Mouse (Mus musculus) hindbrain, embryonic 14.5 days (tissue): ENCODE measurements at regions not wholly inside any gene's neighbourhood (a gene's known extent, or its start where the extent isn't known, plus 50 kb on each side); places are given as distances from the start of the nearest gene placed in this dataset.

Experiments used
- ATAC-seq: fragments of 200-750 bp; cut with Nextera tagmentation; 2 replicates; pipeline ENCODE4 v1.8.0; 2017; ENCODE audit warnings: moderate number of reproducible peaks, mild to moderate bottlenecking, moderate TSS enrichment, moderate library complexity; ENCODE audit not compliant: low FRiP score
- DNase-seq: peaks from one replicate; pipeline ENCODE4 v3.0.0-alpha.2; 2015; ENCODE audit warnings: low spot score
- H3K27ac ChIP-seq: fragments of 300-500 bp; sonication (generic); 2 replicates; pipeline ENCODE4 v1.5.1; 2014; ENCODE audit warnings: mild to moderate bottlenecking, moderate library complexity
- H3K27me3 ChIP-seq: fragments of 300-500 bp; sonication (generic); 2 replicates; pipeline ENCODE4 v1.6.1; 2014; ENCODE audit warnings: mild to moderate bottlenecking, low read length, mixed read lengths; ENCODE audit not compliant: control insufficient read depth, insufficient read depth
- H3K36me3 ChIP-seq: fragments of 300-500 bp; sonication (generic); replicated peaks from 2 replicates; pipeline ENCODE4 v1.6.1; 2014; ENCODE audit not compliant: control insufficient read depth, insufficient read depth
- H3K4me1 ChIP-seq: fragments of 300-500 bp; sonication (generic); replicated peaks from 2 replicates; pipeline ENCODE4 v1.6.1; 2014; ENCODE audit warnings: antibody characterized with exemption, low read length, mixed read lengths; ENCODE audit not compliant: control insufficient read depth, insufficient read depth
- H3K4me2 ChIP-seq: fragments of 300-500 bp; sonication (generic); replicated peaks from 2 replicates; pipeline ENCODE4 v1.6.1; 2014; ENCODE audit warnings: mild to moderate bottlenecking, moderate library complexity
- H3K4me3 ChIP-seq: fragments of 300-500 bp; sonication (generic); replicated peaks from 2 replicates; pipeline ENCODE4 v1.5.1; 2014; ENCODE audit warnings: mild to moderate bottlenecking, low read length
- H3K9ac ChIP-seq: fragments of 300-500 bp; sonication (generic); 2 replicates; pipeline ENCODE4 v1.6.1; 2014
- H3K9me3 ChIP-seq: fragments of 300-500 bp; sonication (generic); 2 replicates; pipeline ENCODE4 v1.6.1; 2016; ENCODE audit warnings: low read length; ENCODE audit not compliant: control insufficient read depth
- WGBS: fragments of 180-500 bp; shearing (Covaris S2); extraction: QIAGEN DNeasy Blood & Tissue Kit; methylation state at CpG from one replicate; pipeline ENCODE4 v1.1.7; 2014; 5-methylcytosine and 5-hydroxymethylcytosine counted together

- WGBS = 83% methylated on average over 5 of the region's 5 CpGs
- DNase-seq (no peak), ATAC-seq (no peak)
Observed at GRCm38 (mm10) chr1:183672521-183672920, 254.5 kb downstream of the Hhipl2 start.

GRCm38 (mm10) chr1:183677585-183677984 is 259.6 kb downstream of the Hhipl2 start:
- Histone ChIP-seq H3K4me1 (no peaks in the 10 kb centered on the region), H3K9ac (no peak overlapping the region), H3K4me3 (no peak overlapping the region), H3K36me3 (no peaks in the 10 kb centered on the region), H3K9me3 (no peaks in the 10 kb centered on the region), H3K27ac (no peak overlapping the region), H3K4me2 (no peak overlapping the region), H3K27me3 (no peaks in the 10 kb centered on the region)
- DNase-seq (no peak), ATAC-seq (no peak)
- WGBS = 84% methylated on average over 4 of the region's 4 CpGs

More at GRCm38 (mm10) chr1:183672521-183672920, 254.5 kb downstream of the Hhipl2 start:
- Histone ChIP-seq H3K9me3 (no peaks in the 10 kb centered on the region), H3K27ac (no peak overlapping the region), H3K36me3 (no peaks in the 10 kb centered on the region), H3K4me1 (0 out of 2 replicates have a peak, but pooled peaks cover 4% of the 10 kb centered on the region), H3K4me3 (no peak overlapping the region), H3K27me3 (no peaks in the 10 kb centered on the region), H3K4me2 (no peak overlapping the region), H3K9ac (no peak overlapping the region)

GRCm38 (mm10) chr1:183679949-183680348 is 261.9 kb downstream of the Hhipl2 start:
- H3K4me3 ChIP-seq = no peak overlapping the region
- H3K9me3 ChIP-seq = no peaks in the 10 kb centered on the region
- H3K27me3 ChIP-seq = no peaks in the 10 kb centered on the region
- H3K4me1 ChIP-seq = no peaks in the 10 kb centered on the region
- ATAC-seq (no peak), DNase-seq (no peak)
- WGBS = 66% methylated on average over 11 of the region's 11 CpGs
- no peak overlapping the region for H3K4me2 ChIP-seq
- no peak overlapping the region for H3K27ac ChIP-seq
- no peak overlapping the region for H3K9ac ChIP-seq
- no peaks in the 10 kb centered on the region for H3K36me3 ChIP-seq

GRCm38 (mm10) chr1:183686056-183686455 is 268.0 kb downstream of the Hhipl2 start:
- no peak for DNase-seq
- no peak for ATAC-seq
- Histone ChIP-seq H3K9me3 (no peaks in the 10 kb centered on the region), H3K36me3 (no peaks in the 10 kb centered on the region), H3K9ac (no peak overlapping the region), H3K4me2 (no peak overlapping the region), H3K27ac (no peak overlapping the region), H3K27me3 (no peaks in the 10 kb centered on the region), H3K4me1 (no peaks in the 10 kb centered on the region), H3K4me3 (no peak overlapping the region)
- 91% methylated on average over 5 of the region's 5 CpGs for WGBS

GRCm38 (mm10) chr1:183692756-183693155 is 274.7 kb downstream of the Hhipl2 start:
- Histone ChIP-seq H3K27ac (no peak overlapping the region), H3K36me3 (no peaks in the 10 kb centered on the region), H3K4me2 (no peak overlapping the region), H3K27me3 (no peaks in the 10 kb centered on the region), H3K9me3 (no peaks in the 10 kb centered on the region), H3K4me3 (no peak overlapping the region), H3K9ac (no peak overlapping the region), H3K4me1 (no peaks in the 10 kb centered on the region)
- no peak for DNase-seq
- 90% methylated on average over 5 of the region's 5 CpGs for WGBS
- ATAC-seq = no peak

GRCm38 (mm10) chr1:183699284-183699683 is 281.3 kb downstream of the Hhipl2 start:
- Histone ChIP-seq H3K9ac (no peak overlapping the region), H3K4me1 (no peaks in the 10 kb centered on the region), H3K36me3 (no peaks in the 10 kb centered on the region), H3K9me3 (no peaks in the 10 kb centered on the region), H3K27ac (no peak overlapping the region), H3K4me3 (no peak overlapping the region), H3K4me2 (no peak overlapping the region), H3K27me3 (no peaks in the 10 kb centered on the region)
- DNase-seq (no peak), ATAC-seq (no peak)
- WGBS = 86% methylated on average over 11 of the region's 11 CpGs

- H3K27ac ChIP-seq = no peak overlapping the region
- H3K4me3 ChIP-seq = no peak overlapping the region
- H3K4me2 ChIP-seq = no peak overlapping the region
- H3K9me3 ChIP-seq = no peaks in the 10 kb centered on the region
- no peaks in the 10 kb centered on the region for H3K36me3 ChIP-seq
- no peak overlapping the region for H3K9ac ChIP-seq
- DNase-seq (no peak), ATAC-seq (no peak)
- WGBS = 91% methylated on average over 2 of the region's 2 CpGs
- no peaks in the 10 kb centered on the region for H3K4me1 ChIP-seq
- no peaks in the 10 kb centered on the region for H3K27me3 ChIP-seq
Observed at GRCm38 (mm10) chr1:183702888-183703287, 284.9 kb downstream of the Hhipl2 start.

- no peak overlapping the region for H3K27ac ChIP-seq
- no peaks in the 10 kb centered on the region for H3K9me3 ChIP-seq
- WGBS = 91% methylated on average over 1 of the region's 1 CpGs
- no peaks in the 10 kb centered on the region for H3K36me3 ChIP-seq
- H3K9ac ChIP-seq = no peak overlapping the region
- no peak for ATAC-seq
- no peak for DNase-seq
- no peaks in the 10 kb centered on the region for H3K4me1 ChIP-seq
- H3K27me3 ChIP-seq = no peaks in the 10 kb centered on the region
- no peak overlapping the region for H3K4me3 ChIP-seq
- H3K4me2 ChIP-seq = no peak overlapping the region
Observed at GRCm38 (mm10) chr1:183712895-183713294, 294.9 kb downstream of the Hhipl2 start.

GRCm38 (mm10) chr1:183717060-183717459 is 296.0 kb upstream of the Dusp10 start:
- H3K27ac ChIP-seq = no peak overlapping the region
- no peak for DNase-seq
- H3K4me2 ChIP-seq = no peak overlapping the region
- no peaks in the 10 kb centered on the region for H3K36me3 ChIP-seq
- H3K9ac ChIP-seq = no peak overlapping the region
- ATAC-seq = no peak
- no peaks in the 10 kb centered on the region for H3K9me3 ChIP-seq
- H3K4me3 ChIP-seq = no peak overlapping the region
- H3K27me3 ChIP-seq = no peaks in the 10 kb centered on the region
- no peaks in the 10 kb centered on the region for H3K4me1 ChIP-seq
- 69% methylated on average over 1 of the region's 1 CpGs for WGBS

GRCm38 (mm10) chr1:183749126-183749525 is 264.0 kb upstream of the Dusp10 start:
- H3K9ac ChIP-seq = no peak overlapping the region
- no peak overlapping the region for H3K4me3 ChIP-seq
- no peaks in the 10 kb centered on the region for H3K27me3 ChIP-seq
- H3K27ac ChIP-seq = no peak overlapping the region
- H3K4me1 ChIP-seq = 0 out of 2 replicates have a peak, but pooled peaks cover 1% of the 10 kb centered on the region
- no peak overlapping the region for H3K4me2 ChIP-seq
- DNase-seq (no peak), ATAC-seq (no peak)
- H3K9me3 ChIP-seq = no peaks in the 10 kb centered on the region
- H3K36me3 ChIP-seq = no peaks in the 10 kb centered on the region
- WGBS = 77% methylated on average over 2 of the region's 2 CpGs
